In the genomic region with DNA sequence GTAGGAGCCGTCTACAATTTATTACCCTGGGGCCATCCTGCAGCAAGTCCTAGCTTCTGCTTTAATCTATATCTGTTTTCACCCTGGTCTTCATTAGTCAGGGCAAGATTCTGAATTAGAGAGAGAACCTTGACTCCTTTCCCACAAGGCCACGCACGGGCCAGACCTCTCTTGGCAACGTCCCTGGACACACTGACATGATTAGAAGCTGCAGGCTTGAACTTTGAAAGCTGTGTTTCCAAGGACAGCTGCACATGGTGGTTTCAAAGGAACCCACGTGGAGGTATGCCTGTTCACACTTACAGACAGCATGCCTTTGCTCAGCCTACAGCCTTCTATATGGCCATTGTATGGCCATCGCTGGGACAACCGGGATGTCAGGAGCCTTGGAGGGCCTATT, we compare ENCODE assay signal across 18 mouse cellular contexts.
A peak's percentile ranks its signal among the peaks of the same experiment; 100 is the strongest.
DNase-seq lines count a peak whose midpoint lies in the region; ATAC-seq and TF ChIP-seq lines count a peak whose summit lies in the region.
"Had no signal": no experiment of that assay in that cellular context is flagged by ENCODE, and none has a peak within 500 bp of the region (broad histone marks: within the 10 kb centered on the region; RNA-seq: fewer than 3 reads in every experiment).

No protein-coding gene starts in this region.

- H3K79me2 ChIP-seq in heart, adult 2 months (replicated peaks; ENCODE audit: control insufficient read depth, insufficient read depth, low read length), result no peaks in the 10 kb centered on the region

- no peak for ATAC-seq in kidney, embryonic 15.5 days (replicated peaks; ENCODE audit: low FRiP score)
- no peak for ATAC-seq in forebrain, embryonic 14.5 days
- ATAC-seq: forebrain, embryonic 16.5 days; inflammation-experienced regulatory T-cells, adult 6 months had no signal

- H3K9me3 ChIP-seq in heart, embryonic 10.5 days, result no peaks in the 10 kb centered on the region
- H3K9me3 ChIP-seq in kidney, embryonic 15.5 days (replicated peaks), result no peaks in the 10 kb centered on the region
- H3K9me3 ChIP-seq in embryonic facial prominence, embryonic 10.5 days, result no peaks in the 10 kb centered on the region
- H3K9me3 ChIP-seq in forebrain, embryonic 14.5 days (replicated peaks; ENCODE audit: control insufficient read depth, low read length), result no peaks in the 10 kb centered on the region
- H3K9me3 ChIP-seq: hindbrain, embryonic 12.5 days; neural tube, embryonic 12.5 days had no signal

- H3K4me1 ChIP-seq in heart, adult 2 months (ENCODE audit: control insufficient read depth, insufficient read depth, low read length), result no peaks in the 10 kb centered on the region
- H3K4me1 ChIP-seq in heart, embryonic 10.5 days, result no peaks in the 10 kb centered on the region
- H3K4me1 ChIP-seq in kidney, adult 2 months (ENCODE audit: control insufficient read depth, insufficient read depth, low read length), result no peaks in the 10 kb centered on the region
- no peaks in the 10 kb centered on the region for H3K4me1 ChIP-seq in kidney, embryonic 15.5 days
- H3K4me1 ChIP-seq in embryonic facial prominence, embryonic 10.5 days, result peaks cover 33% of the 10 kb centered on the region
- peaks cover 3% of the 10 kb centered on the region; the same call in 1 of the 2 replicates for H3K4me1 ChIP-seq in forebrain, embryonic 14.5 days (ENCODE audit: control insufficient read depth, insufficient read depth, low read length)
- H3K4me1 ChIP-seq: neural tube, embryonic 12.5 days had no signal

- WGBS in heart, adult 2 months, result 68% methylated on average over 7 of the region's 7 CpGs
- WGBS in heart, embryonic 10.5 days, result 83% methylated on average over 7 of the region's 7 CpGs
- WGBS in kidney, adult 2 months, result 68% methylated on average over 7 of the region's 7 CpGs
- 66% methylated on average over 7 of the region's 7 CpGs for WGBS in kidney, embryonic 15.5 days
- 68% methylated on average over 7 of the region's 7 CpGs for WGBS in embryonic facial prominence, embryonic 10.5 days
- 78% methylated on average over 7 of the region's 7 CpGs for WGBS in forebrain, embryonic 14.5 days

- intact Hi-C loops in heart, adult 2 months (cut with DNase I), result no loop called here

- peak in 1 of 2 experiments; percentile 27 for DNase-seq in heart, adult 2 months
- no peak for DNase-seq in heart, embryonic 10.5 days (ENCODE audit: low spot score)
- peak; percentile 59 for DNase-seq in kidney, adult 2 months
- DNase-seq in adrenal gland, adult 2 months, result peak; percentile 86
- DNase-seq in embryonic facial prominence, embryonic 10.5 days (ENCODE audit: low spot score), result peak; percentile 10
- DNase-seq in forebrain, embryonic 14.5 days (ENCODE audit: low spot score), result no peak
- DNase-seq: cerebellum, adult 11 months; cerebellum, postnatal 25 days; layer of hippocampus, postnatal 36 days; lung, adult 18-20 months; right cerebral cortex, postnatal 4 days; thymus, postnatal 4 days had no signal

- no peak overlapping the region for H3K9ac ChIP-seq in heart, adult 2 months (ENCODE audit: low read depth, low read length)
- H3K9ac ChIP-seq in kidney, embryonic 15.5 days, result no peak overlapping the region
- H3K9ac ChIP-seq in forebrain, embryonic 14.5 days (ENCODE audit: low read length), result no peak overlapping the region
- H3K9ac ChIP-seq: hindbrain, embryonic 12.5 days; neural tube, embryonic 12.5 days had no signal

- no peak for TF ChIP-seq CTCF in heart, adult 2 months (IDR thresholded peaks at IDR 0.05)
- no peak for TF ChIP-seq CTCF in kidney, adult 2 months (conservative IDR thresholded peaks at IDR 0.05; ENCODE audit: insufficient read depth, insufficient read length, low read depth, low read length)

- H3K27ac ChIP-seq in heart, adult 2 months, result 0 out of 2 replicates have a peak overlapping the region, but pooled peaks have one; percentile 9
- H3K27ac ChIP-seq in heart, embryonic 10.5 days, result no peak overlapping the region
- no peak overlapping the region for H3K27ac ChIP-seq in kidney, adult 2 months (ENCODE audit: insufficient read depth, low read depth, low read length)
- no peak overlapping the region for H3K27ac ChIP-seq in kidney, embryonic 15.5 days
- H3K27ac ChIP-seq in embryonic facial prominence, embryonic 10.5 days (replicated peaks), result no peak overlapping the region
- no peak overlapping the region for H3K27ac ChIP-seq in forebrain, embryonic 14.5 days (ENCODE audit: low read depth, low read length)
- H3K27ac ChIP-seq: hindbrain, embryonic 12.5 days; neural tube, embryonic 12.5 days had no signal

- H3K36me3 ChIP-seq in heart, adult 2 months (ENCODE audit: control insufficient read depth, insufficient read depth, low read length), result no peaks in the 10 kb centered on the region
- H3K36me3 ChIP-seq in heart, embryonic 10.5 days, result no peaks in the 10 kb centered on the region
- no peaks in the 10 kb centered on the region for H3K36me3 ChIP-seq in kidney, adult 2 months (ENCODE audit: control insufficient read depth, insufficient read depth, low read length)
- no peaks in the 10 kb centered on the region for H3K36me3 ChIP-seq in kidney, embryonic 15.5 days
- H3K36me3 ChIP-seq in embryonic facial prominence, embryonic 10.5 days (replicated peaks), result no peaks in the 10 kb centered on the region
- no peaks in the 10 kb centered on the region for H3K36me3 ChIP-seq in forebrain, embryonic 14.5 days (ENCODE audit: control insufficient read depth, insufficient read depth, low read length)
- H3K36me3 ChIP-seq: hindbrain, embryonic 12.5 days; neural tube, embryonic 12.5 days had no signal

- H3K4me2 ChIP-seq in kidney, embryonic 15.5 days, result no peak overlapping the region
- no peak overlapping the region for H3K4me2 ChIP-seq in forebrain, embryonic 14.5 days (ENCODE audit: low read length)
- H3K4me2 ChIP-seq: hindbrain, embryonic 12.5 days; neural tube, embryonic 12.5 days had no signal

- no peak overlapping the region for H3K4me3 ChIP-seq in heart, adult 2 months
- H3K4me3 ChIP-seq in heart, embryonic 10.5 days, result no peak overlapping the region
- no peak overlapping the region for H3K4me3 ChIP-seq in kidney, adult 2 months (ENCODE audit: insufficient read depth, low read depth, low read length)
- H3K4me3 ChIP-seq in kidney, embryonic 15.5 days (replicated peaks), result no peak overlapping the region
- H3K4me3 ChIP-seq in embryonic facial prominence, embryonic 10.5 days, result no peak overlapping the region
- H3K4me3 ChIP-seq in forebrain, embryonic 14.5 days (ENCODE audit: low read depth, low read length), result no peak overlapping the region
- H3K4me3 ChIP-seq: erythroblast, embryonic 14.5 days; hindbrain, embryonic 12.5 days; neural tube, embryonic 12.5 days had no signal

- TF ChIP-seq POLR2A in heart, adult 2 months (IDR thresholded peaks at IDR 0.05; ENCODE audit: insufficient read depth, low read depth, low read length), result no peak
- no peak for TF ChIP-seq POLR2A in kidney, adult 2 months (IDR thresholded peaks at IDR 0.05; ENCODE audit: low read depth, low read length)

- no peaks in the 10 kb centered on the region for H3K27me3 ChIP-seq in heart, adult 2 months (ENCODE audit: control insufficient read depth, insufficient read depth, low read length)
- H3K27me3 ChIP-seq in heart, embryonic 10.5 days (ENCODE audit: insufficient read depth, poor library complexity, severe bottlenecking), result no peaks in the 10 kb centered on the region
- no peaks in the 10 kb centered on the region for H3K27me3 ChIP-seq in kidney, adult 2 months (replicated peaks; ENCODE audit: control insufficient read depth, insufficient read depth, low read length)
- 0 out of 2 replicates have a peak, but pooled peaks cover 3% of the 10 kb centered on the region for H3K27me3 ChIP-seq in kidney, embryonic 15.5 days
- 0 out of 2 replicates have a peak, but pooled peaks cover 4% of the 10 kb centered on the region for H3K27me3 ChIP-seq in embryonic facial prominence, embryonic 10.5 days (replicated peaks; ENCODE audit: low read depth, poor library complexity, severe bottlenecking)
- no peaks in the 10 kb centered on the region for H3K27me3 ChIP-seq in forebrain, embryonic 14.5 days (replicated peaks; ENCODE audit: control insufficient read depth, insufficient read depth, low read length)
- H3K27me3 ChIP-seq: hindbrain, embryonic 12.5 days; neural tube, embryonic 12.5 days had no signal

- TF ChIP-seq EP300 in heart, adult 2 months (IDR thresholded peaks at IDR 0.05; ENCODE audit: insufficient read depth, low read depth, low read length), result no peak

Comparison
In these comparisons a context has a peak if more than half of its experiments do, and no peak if none do; other contexts are left out.
1. DNase-seq: peak in kidney, adult 2 months (single experiment), adrenal gland, adult 2 months (single experiment) and embryonic facial prominence, embryonic 10.5 days (single experiment); none in heart, embryonic 10.5 days (single experiment) and forebrain, embryonic 14.5 days (single experiment).